In the genomic region with DNA sequence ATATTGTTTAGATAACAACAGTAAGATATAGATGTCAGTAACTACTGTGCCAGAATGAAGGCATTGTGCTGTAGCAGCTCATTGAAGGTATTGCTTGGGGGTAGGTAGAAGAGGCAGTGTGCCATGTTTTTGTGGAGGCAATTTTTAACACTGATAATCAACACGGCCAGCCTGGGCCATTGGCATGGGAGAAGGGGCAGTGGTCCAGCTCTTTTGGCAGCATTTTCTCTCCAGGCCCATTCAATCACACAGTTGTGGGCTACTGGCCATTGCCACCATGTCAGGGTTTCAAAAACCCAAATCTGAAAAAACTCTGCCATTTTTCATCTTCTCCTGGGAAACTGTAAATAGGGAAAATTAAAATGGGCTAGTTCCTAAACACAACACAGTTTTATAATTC, we compare ENCODE assay signal across 21 mouse cellular contexts.
DNase-seq lines count a peak whose midpoint lies in the region; ATAC-seq and TF ChIP-seq lines count a peak whose summit lies in the region.
"Had no signal": no experiment of that assay in that cellular context is flagged by ENCODE, and none has a peak within 500 bp of the region (broad histone marks: within the 10 kb centered on the region; RNA-seq: fewer than 3 reads in every experiment).

No protein-coding gene starts in this region.

- TF ChIP-seq CTCF in hindbrain, postnatal 0 days (IDR thresholded peaks at IDR 0.05; ENCODE audit: low read depth) = no peak
- TF ChIP-seq CTCF in thymus, adult 2 months (IDR thresholded peaks at IDR 0.05; ENCODE audit: borderline replicate concordance, control insufficient read depth, extremely low read depth, insufficient read depth, low read length, poor library complexity) = no peak

- H3K9ac ChIP-seq in hindbrain, postnatal 0 days (replicated peaks; ENCODE audit: low read length) = no peak overlapping the region
- no peak overlapping the region for H3K9ac ChIP-seq in hindbrain, embryonic 14.5 days
- H3K9ac ChIP-seq: heart, embryonic 12.5 days; hindbrain, embryonic 12.5 days; neural tube, embryonic 15.5 days had no signal

- H3K4me2 ChIP-seq in hindbrain, postnatal 0 days (ENCODE audit: low read depth, low read length) = no peak overlapping the region
- H3K4me2 ChIP-seq in hindbrain, embryonic 14.5 days (replicated peaks) = no peak overlapping the region
- H3K4me2 ChIP-seq: heart, embryonic 12.5 days; hindbrain, embryonic 12.5 days; neural tube, embryonic 15.5 days had no signal

- no peaks in the 10 kb centered on the region for H3K9me3 ChIP-seq in hindbrain, postnatal 0 days (ENCODE audit: low read length)
- H3K9me3 ChIP-seq in hindbrain, embryonic 14.5 days (ENCODE audit: control insufficient read depth, low read length) = no peaks in the 10 kb centered on the region
- H3K9me3 ChIP-seq: embryonic facial prominence, embryonic 10.5 days; forebrain, embryonic 10.5 days; heart, embryonic 12.5 days; hindbrain, embryonic 12.5 days; neural tube, embryonic 15.5 days had no signal

- TF ChIP-seq POLR2A in thymus, adult 2 months (IDR thresholded peaks at IDR 0.05; ENCODE audit: control insufficient read depth, extremely low read depth, insufficient read depth, low read length, poor library complexity) = no peak

- no peaks in the 10 kb centered on the region for H3K4me1 ChIP-seq in hindbrain, postnatal 0 days (ENCODE audit: insufficient read depth, low read length)
- H3K4me1 ChIP-seq in hindbrain, embryonic 14.5 days (replicated peaks; ENCODE audit: control insufficient read depth, insufficient read depth, low read length) = no peaks in the 10 kb centered on the region
- H3K4me1 ChIP-seq in thymus, adult 2 months (replicated peaks; ENCODE audit: control insufficient read depth, insufficient read depth, low read length) = no peaks in the 10 kb centered on the region
- H3K4me1 ChIP-seq: embryonic facial prominence, embryonic 10.5 days; forebrain, embryonic 10.5 days; heart, embryonic 12.5 days; hindbrain, embryonic 12.5 days; neural tube, embryonic 15.5 days had no signal

- no peak overlapping the region for H3K27ac ChIP-seq in hindbrain, postnatal 0 days
- no peak overlapping the region for H3K27ac ChIP-seq in hindbrain, embryonic 14.5 days
- no peak overlapping the region for H3K27ac ChIP-seq in thymus, adult 2 months (ENCODE audit: control insufficient read depth, insufficient read depth, low read length)
- H3K27ac ChIP-seq: embryonic facial prominence, embryonic 10.5 days; forebrain, embryonic 10.5 days; hindbrain, embryonic 12.5 days; kidney, postnatal 0 days; neural tube, embryonic 15.5 days had no signal

- no peaks in the 10 kb centered on the region for H3K27me3 ChIP-seq in hindbrain, postnatal 0 days (ENCODE audit: insufficient read depth, low read length)
- H3K27me3 ChIP-seq in hindbrain, embryonic 14.5 days (ENCODE audit: control insufficient read depth, insufficient read depth, low read length) = no peaks in the 10 kb centered on the region
- H3K27me3 ChIP-seq in thymus, adult 2 months (ENCODE audit: control insufficient read depth, insufficient read depth, low read length) = no peaks in the 10 kb centered on the region
- H3K27me3 ChIP-seq: heart, embryonic 12.5 days; hindbrain, embryonic 12.5 days; neural tube, embryonic 15.5 days had no signal

- H3K4me3 ChIP-seq in hindbrain, postnatal 0 days (ENCODE audit: low read length) = no peak overlapping the region
- no peak overlapping the region for H3K4me3 ChIP-seq in hindbrain, embryonic 14.5 days (replicated peaks; ENCODE audit: low read length)
- no peak overlapping the region for H3K4me3 ChIP-seq in thymus, adult 2 months (ENCODE audit: control insufficient read depth, insufficient read depth, low read length)
- H3K4me3 ChIP-seq: embryonic facial prominence, embryonic 10.5 days; forebrain, embryonic 10.5 days; heart, embryonic 12.5 days; hindbrain, embryonic 12.5 days; neural tube, embryonic 15.5 days had no signal

- ATAC-seq in hindbrain, postnatal 0 days = no peak
- no peak for ATAC-seq in hindbrain, embryonic 14.5 days (ENCODE audit: low FRiP score)

- H3K36me3 ChIP-seq in hindbrain, postnatal 0 days (ENCODE audit: insufficient read depth, low read length) = no peaks in the 10 kb centered on the region
- H3K36me3 ChIP-seq in hindbrain, embryonic 14.5 days (replicated peaks; ENCODE audit: control insufficient read depth, insufficient read depth) = no peaks in the 10 kb centered on the region
- H3K36me3 ChIP-seq in thymus, adult 2 months (ENCODE audit: control insufficient read depth, insufficient read depth, low read length) = no peaks in the 10 kb centered on the region
- H3K36me3 ChIP-seq: embryonic facial prominence, embryonic 10.5 days; forebrain, embryonic 10.5 days; heart, embryonic 12.5 days; hindbrain, embryonic 12.5 days; neural tube, embryonic 15.5 days had no signal

- DNase-seq in hindbrain, postnatal 0 days (ENCODE audit: low spot score) = peak; percentile 39
- no peak for DNase-seq in hindbrain, embryonic 14.5 days (ENCODE audit: low spot score)
- DNase-seq in right cerebral cortex, postnatal 10 days (ENCODE audit: low spot score in 2 of 2) = peak; percentile 26 to 55
- DNase-seq in right cerebral cortex, postnatal 14 days = no peak
- peak; percentile 6 for DNase-seq in cerebellum, adult 9-10 months
- peak; percentile 11 to 74 for DNase-seq in layer of hippocampus, postnatal 14 days (ENCODE audit: low spot score in 2 of 2)
- DNase-seq in thymus, adult 2 months = no peak
- no peak for DNase-seq in embryo, embryonic 9.5 days (ENCODE audit: extremely low spot score)
- DNase-seq: adrenal gland, postnatal 25 days; gastrocnemius, postnatal 25 days; heart, adult 18-20 months; heart, postnatal 10 days; kidney, adult 2 months; lung, postnatal 4 days; thymus, adult 18-20 months had no signal

- 56% methylated on average over 1 of the region's 1 CpGs for WGBS in hindbrain, postnatal 0 days
- 86% methylated on average over 1 of the region's 1 CpGs for WGBS in hindbrain, embryonic 14.5 days
- 100% methylated on average over 1 of the region's 1 CpGs for WGBS in thymus, adult 2 months

Comparison
In these comparisons a context has a peak if more than half of its experiments do, and no peak if none do; other contexts are left out.
1. DNase-seq: peak in hindbrain, postnatal 0 days (single experiment), right cerebral cortex, postnatal 10 days (2 of 2), cerebellum, adult 9-10 months (single experiment) and layer of hippocampus, postnatal 14 days (2 of 2); none in hindbrain, embryonic 14.5 days (single experiment), right cerebral cortex, postnatal 14 days (single experiment), thymus, adult 2 months (single experiment) and embryo, embryonic 9.5 days (single experiment).